Mouse (Mus musculus) adipocyte (in vitro differentiated cells): ENCODE measurements at regions not wholly inside any gene's neighbourhood (a gene's known extent, or its start where the extent isn't known, plus 50 kb on each side); places are given as distances from the start of the nearest gene placed in this dataset.

Source experiments
- DNase-seq: peaks from one replicate; pipeline ENCODE4 v3.0.0-alpha.2; 2016; ENCODE audit warnings: low spot score

GRCm38 (mm10) chr5:16424745-16425144 is 128.6 kb upstream of the Hgf start:
- DNase-seq, result no peak

- DNase-seq, result no peak
Observed at GRCm38 (mm10) chr5:16425302-16425701, 128.0 kb upstream of the Hgf start.

GRCm38 (mm10) chr5:16426306-16426705 is 127.0 kb upstream of the Hgf start:
- DNase-seq, result no peak

- DNase-seq, result no peak
Observed at GRCm38 (mm10) chr5:16434586-16434985, 118.7 kb upstream of the Hgf start.

- no peak for DNase-seq
Observed at GRCm38 (mm10) chr5:16445056-16445455, 108.2 kb upstream of the Hgf start.

GRCm38 (mm10) chr5:16446977-16447376 is 106.3 kb upstream of the Hgf start:
- DNase-seq, result peak; percentile 8

- no peak for DNase-seq
Observed at GRCm38 (mm10) chr5:16461795-16462194, 91.5 kb upstream of the Hgf start.

- no peak for DNase-seq
Observed at GRCm38 (mm10) chr5:16466266-16466665, 87.0 kb upstream of the Hgf start.

- DNase-seq, result no peak
Observed at GRCm38 (mm10) chr5:16468560-16468959, 84.7 kb upstream of the Hgf start.

GRCm38 (mm10) chr5:16469221-16469620 is 84.1 kb upstream of the Hgf start:
- DNase-seq, result no peak

- peak; percentile 62 for DNase-seq
Observed at GRCm38 (mm10) chr5:16469644-16470275, 83.5 kb upstream of the Hgf start.

GRCm38 (mm10) chr5:16470366-16470982 is 82.8 kb upstream of the Hgf start:
- peak; percentile 28 for DNase-seq

GRCm38 (mm10) chr5:16487969-16488368 is 65.3 kb upstream of the Hgf start:
- DNase-seq, result no peak

GRCm38 (mm10) chr5:16489803-16490202 is 63.5 kb upstream of the Hgf start:
- no peak for DNase-seq

- DNase-seq, result no peak
Observed at GRCm38 (mm10) chr5:16499891-16500290, 53.4 kb upstream of the Hgf start.
